Mouse (Mus musculus): ENCODE measurements around the gene Tcstv3.

GRCm38 (mm10) chr13:120310749-120311148 is 5.9 kb upstream of the Tcstv3 start:
- TF ChIP-seq POLR2A (IDR thresholded peaks at IDR 0.05; ENCODE audit: borderline replicate concordance, low read depth, low read length) (no peak), CTCF (IDR thresholded peaks at IDR 0.05; ENCODE audit: low read depth, low read length) (no peak)

Measured in bone marrow macrophage, adult 2 months (primary cell).